Comparison of ENCODE assay signal across 29 mouse cellular contexts in genomic region chr17:45554420-45554819, GRCm38 (mm10). TPM values are rescaled to one million over a fixed set of nuclear protein-coding genes. Genes with fewer than 3 reads are reported as not detected.
A peak's percentile ranks its signal among the peaks of the same experiment; 100 is the strongest.
DNase-seq lines count a peak whose midpoint lies in the region; ATAC-seq and TF ChIP-seq lines count a peak whose summit lies in the region.
"Had no signal": no experiment of that assay in that cellular context is flagged by ENCODE, and none has a peak within 500 bp of the region (broad histone marks: within the 10 kb centered on the region; RNA-seq: fewer than 3 reads in every experiment).

No protein-coding gene starts in this region.

- no peak overlapping the region for H3K9ac ChIP-seq in midbrain, postnatal 0 days (replicated peaks; ENCODE audit: low read length, poor library complexity, severe bottlenecking)
- H3K9ac ChIP-seq: embryonic facial prominence, embryonic 12.5 days; forebrain, embryonic 13.5 days; heart, embryonic 15.5 days; hindbrain, embryonic 14.5 days; intestine, embryonic 15.5 days; limb, embryonic 15.5 days; liver, embryonic 14.5 days; midbrain, embryonic 12.5 days; neural tube, embryonic 13.5 days had no signal

- ATAC-seq in midbrain, postnatal 0 days (ENCODE audit: low FRiP score), result no peak
- ATAC-seq in granulocyte monocyte progenitor cell, adult 5-6 weeks (replicated peaks; ENCODE audit: poor library complexity, severe bottlenecking), result peak; percentile 13
- ATAC-seq: forebrain, embryonic 13.5 days; intestine, embryonic 15.5 days had no signal

- H3K4me2 ChIP-seq in midbrain, postnatal 0 days (ENCODE audit: low read depth, low read length, poor library complexity, severe bottlenecking), result no peak overlapping the region

- no peaks in the 10 kb centered on the region for H3K36me3 ChIP-seq in midbrain, embryonic 10.5 days
- no peaks in the 10 kb centered on the region for H3K36me3 ChIP-seq in midbrain, postnatal 0 days (ENCODE audit: insufficient read depth, low read length)
- H3K36me3 ChIP-seq: embryonic facial prominence, embryonic 12.5 days; heart, embryonic 15.5 days; intestine, embryonic 15.5 days; limb, embryonic 15.5 days; midbrain, embryonic 12.5 days; neural tube, embryonic 13.5 days had no signal

- no peak for TF ChIP-seq CTCF in midbrain, postnatal 0 days (IDR thresholded peaks at IDR 0.05)
- TF ChIP-seq CTCF in left cerebral cortex, adult 2 months (IDR thresholded peaks at IDR 0.05), result no peak

- no peaks in the 10 kb centered on the region for H3K9me3 ChIP-seq in midbrain, embryonic 10.5 days (replicated peaks)
- H3K9me3 ChIP-seq in midbrain, postnatal 0 days (ENCODE audit: low read length), result no peaks in the 10 kb centered on the region
- H3K9me3 ChIP-seq: embryonic facial prominence, embryonic 12.5 days; forebrain, embryonic 13.5 days; heart, embryonic 15.5 days; intestine, embryonic 15.5 days; limb, embryonic 15.5 days; midbrain, embryonic 12.5 days; neural tube, embryonic 13.5 days had no signal

- intact Hi-C loops in left cerebral cortex, adult 2 months (cut with DNase I), result no loop called here

- H3K4me3 ChIP-seq in midbrain, embryonic 10.5 days, result 0 out of 2 replicates have a peak overlapping the region, but pooled peaks have one; percentile 3
- H3K4me3 ChIP-seq in midbrain, postnatal 0 days (ENCODE audit: low read depth, low read length), result no peak overlapping the region
- no peak overlapping the region for H3K4me3 ChIP-seq in left cerebral cortex, adult 2 months
- H3K4me3 ChIP-seq: embryonic facial prominence, embryonic 12.5 days; heart, embryonic 15.5 days; intestine, embryonic 15.5 days; layer of hippocampus, adult 2 months; midbrain, embryonic 12.5 days had no signal

- H3K27ac ChIP-seq in midbrain, embryonic 10.5 days (replicated peaks), result no peak overlapping the region
- no peak overlapping the region for H3K27ac ChIP-seq in midbrain, postnatal 0 days (ENCODE audit: low read depth, low read length)
- no peak overlapping the region for H3K27ac ChIP-seq in left cerebral cortex, adult 2 months
- H3K27ac ChIP-seq: embryonic facial prominence, embryonic 12.5 days; forebrain, embryonic 13.5 days; gastrocnemius, adult 2 months; heart, embryonic 15.5 days; hindbrain, embryonic 14.5 days; intestine, embryonic 15.5 days; layer of hippocampus, adult 2 months; limb, embryonic 15.5 days; liver, embryonic 14.5 days; midbrain, embryonic 12.5 days; neural tube, embryonic 13.5 days had no signal

- DNase-seq in cerebellum, adult 9-10 months, result peak; percentile 44
- DNase-seq in cerebellum, postnatal 10 days, result no peak
- DNase-seq in midbrain, embryonic 10.5 days (ENCODE audit: low spot score), result no peak
- no peak for DNase-seq in midbrain, postnatal 0 days (ENCODE audit: low spot score)
- peak; percentile 42 for DNase-seq in CD4-positive helper T cell, adult 2 months (ENCODE audit: low read depth, low spot score)
- no peak for DNase-seq in left cerebral cortex, adult 2 months (ENCODE audit: extremely low spot score in 1 of 2, low spot score in 2 of 2)
- DNase-seq in neural tube, embryonic 10.5 days (ENCODE audit: extremely low spot score, low spot score), result no peak
- DNase-seq: adrenal gland, adult 2 months; cerebellum, adult 2 months; gastrocnemius, adult 2 months; heart, postnatal 4 days; kidney, adult 9 months; kidney, postnatal 14 days; lung, postnatal 4 days had no signal

- 59% methylated on average over 1 of the region's 1 CpGs for WGBS in midbrain, embryonic 10.5 days
- 47% methylated on average over 1 of the region's 1 CpGs for WGBS in midbrain, postnatal 0 days

- peaks cover 72% of the 10 kb centered on the region for H3K4me1 ChIP-seq in midbrain, embryonic 10.5 days
- peaks cover 6% of the 10 kb centered on the region; the same call in 1 of the 2 replicates for H3K4me1 ChIP-seq in midbrain, postnatal 0 days (ENCODE audit: insufficient read depth, low read length)

- peaks cover 35% of the 10 kb centered on the region for H3K27me3 ChIP-seq in midbrain, embryonic 10.5 days (ENCODE audit: low read depth, poor library complexity, severe bottlenecking)
- 0 out of 2 replicates have a peak, but pooled peaks cover 6% of the 10 kb centered on the region for H3K27me3 ChIP-seq in midbrain, postnatal 0 days (ENCODE audit: insufficient read depth, low read length)

RNA-seq across cellular contexts. Expression of gene Nfkbie, which starts 1.1 kb away (rescaled TPM):
- polyA plus RNA-seq in midbrain, embryonic 10.5 days (2016; fragmentation: Nextera tagmentation; extraction: Ambion mirVana), result 8.6 and 9.2 TPM in 2 replicates
- total RNA-seq in midbrain, postnatal 0 days (2014; rRNA removed), result 2.0 and 4.8 TPM in 2 replicates
- polyA plus RNA-seq in midbrain, postnatal 0 days (2015; fragmentation: Nextera tagmentation; extraction: Ambion mirVana), result 2.5 and 3.1 TPM in 2 replicates
- total RNA-seq in granulocyte monocyte progenitor cell, adult 5-6 weeks (2014; fragmentation: Nextera tagmentation), result 4.6 and 7.8 TPM in 2 replicates
- total RNA-seq in granulocyte monocyte progenitor cell, adult 5-6 weeks (2017), result 4.9 and 6.0 TPM in 2 replicates
- 1 to 10 TPM; 2.3 to 2.4 TPM for total RNA-seq in left cerebral cortex, adult 2 months (2021)

RNA-seq across cellular contexts. Expression of gene Tmem151b, which starts 4.9 kb away (rescaled TPM):
- 7.0 and 10.2 TPM in 2 replicates for polyA plus RNA-seq in midbrain, embryonic 10.5 days (2016; fragmentation: Nextera tagmentation; extraction: Ambion mirVana)
- 77.9 and 95.6 TPM in 2 replicates for total RNA-seq in midbrain, postnatal 0 days (2014; rRNA removed)
- polyA plus RNA-seq in midbrain, postnatal 0 days (2015; fragmentation: Nextera tagmentation; extraction: Ambion mirVana), result 29.1 and 30.7 TPM in 2 replicates
- not detected in 2 replicates for total RNA-seq in granulocyte monocyte progenitor cell, adult 5-6 weeks (2014; fragmentation: Nextera tagmentation)
- not detected in 2 replicates for total RNA-seq in granulocyte monocyte progenitor cell, adult 5-6 weeks (2017)
- 100 to 1,000 TPM; 132 to 133 TPM for total RNA-seq in left cerebral cortex, adult 2 months (2021)
- total RNA-seq: gastrocnemius, adult 2 months had no signal

RNA-seq across cellular contexts. Expression of gene Slc35b2, which starts 9.3 kb away (rescaled TPM):
- polyA plus RNA-seq in midbrain, embryonic 10.5 days (2016; fragmentation: Nextera tagmentation; extraction: Ambion mirVana), result 122 and 124 TPM in 2 replicates
- total RNA-seq in midbrain, postnatal 0 days (2014; rRNA removed), result 91.7 and 113 TPM in 2 replicates
- 71.8 and 75.3 TPM in 2 replicates for polyA plus RNA-seq in midbrain, postnatal 0 days (2015; fragmentation: Nextera tagmentation; extraction: Ambion mirVana)
- 88.5 and 124 TPM in 2 replicates for total RNA-seq in granulocyte monocyte progenitor cell, adult 5-6 weeks (2014; fragmentation: Nextera tagmentation)
- total RNA-seq in granulocyte monocyte progenitor cell, adult 5-6 weeks (2017), result 39.3 and 77.1 TPM in 2 replicates
- 10 to 100 TPM; 21.5 to 26.3 TPM for total RNA-seq in left cerebral cortex, adult 2 months (2021)

RNA-seq across cellular contexts. Expression of gene Hsp90ab1, which starts 18.7 kb away (rescaled TPM):
- 1,780 and 2,044 TPM in 2 replicates for polyA plus RNA-seq in midbrain, embryonic 10.5 days (2016; fragmentation: Nextera tagmentation; extraction: Ambion mirVana)
- 1,063 and 1,068 TPM in 2 replicates for total RNA-seq in midbrain, postnatal 0 days (2014; rRNA removed)
- polyA plus RNA-seq in midbrain, postnatal 0 days (2015; fragmentation: Nextera tagmentation; extraction: Ambion mirVana), result 1,368 and 1,371 TPM in 2 replicates
- 1,977 and 2,073 TPM in 2 replicates for total RNA-seq in granulocyte monocyte progenitor cell, adult 5-6 weeks (2014; fragmentation: Nextera tagmentation)
- 2,383 and 2,522 TPM in 2 replicates for total RNA-seq in granulocyte monocyte progenitor cell, adult 5-6 weeks (2017)
- total RNA-seq in left cerebral cortex, adult 2 months (2021), result 1,000 to 10,000 TPM; 1,492 to 1,507 TPM

RNA-seq across cellular contexts. Expression of gene Tcte1, which starts 31.2 kb away (rescaled TPM):
- polyA plus RNA-seq in midbrain, embryonic 10.5 days (2016; fragmentation: Nextera tagmentation; extraction: Ambion mirVana), result 1.4 and 1.7 TPM in 2 replicates
- total RNA-seq in midbrain, postnatal 0 days (2014; rRNA removed), result 0.99 and 1.2 TPM in 2 replicates
- polyA plus RNA-seq in midbrain, postnatal 0 days (2015; fragmentation: Nextera tagmentation; extraction: Ambion mirVana), result 4.2 and 4.6 TPM in 2 replicates
- total RNA-seq in granulocyte monocyte progenitor cell, adult 5-6 weeks (2014; fragmentation: Nextera tagmentation), result not detected in 2 replicates
- total RNA-seq in granulocyte monocyte progenitor cell, adult 5-6 weeks (2017), result not detected in 2 replicates
- total RNA-seq in left cerebral cortex, adult 2 months (2021), result 1 to 10 TPM; 1.1 to 1.3 TPM
- total RNA-seq: adrenal gland, adult 2 months; adrenal gland, postnatal 4 days; gastrocnemius, adult 2 months; gastrocnemius, postnatal 4 days; heart, postnatal 4 days had no signal
- polyA plus RNA-seq: adrenal gland, adult 2 months; C2C12; liver, embryonic 14.5 days; urinary bladder, adult 2 months had no signal

Comparison
In these comparisons a context has a peak if more than half of its experiments do, and no peak if none do; other contexts are left out.
1. DNase-seq: peak in cerebellum, adult 9-10 months (single experiment) and CD4-positive helper T cell, adult 2 months (single experiment); none in cerebellum, postnatal 10 days (0 of 2), midbrain, embryonic 10.5 days (single experiment), midbrain, postnatal 0 days (single experiment), left cerebral cortex, adult 2 months (0 of 2) and neural tube, embryonic 10.5 days (single experiment).
2. RNA of gene Tmem151b, which starts 4.9 kb away (total RNA-seq): 132 to 133 TPM in left cerebral cortex, adult 2 months and 77.9 to 95.6 TPM in midbrain, postnatal 0 days; not detected in granulocyte monocyte progenitor cell, adult 5-6 weeks; every median in the first group is over 10 times any median in the second.